Mouse (Mus musculus) layer of hippocampus, adult 8-10 months (tissue): ENCODE measurements at regions not wholly inside any gene's neighbourhood (a gene's known extent, or its start where the extent isn't known, plus 50 kb on each side); places are given as distances from the start of the nearest gene placed in this dataset.
"Not testable (repeated sequence)": the region's sequence is repeated elsewhere in the genome, so short reads cannot be mapped to it uniquely, and the experiment has no call there.

Experiments
- DNase-seq, 2 experiments: peaks; one replicate each; pipeline ENCODE4 v3.0.0; 2022; ENCODE audit warnings: low spot score in 2 of 2

DNA sequence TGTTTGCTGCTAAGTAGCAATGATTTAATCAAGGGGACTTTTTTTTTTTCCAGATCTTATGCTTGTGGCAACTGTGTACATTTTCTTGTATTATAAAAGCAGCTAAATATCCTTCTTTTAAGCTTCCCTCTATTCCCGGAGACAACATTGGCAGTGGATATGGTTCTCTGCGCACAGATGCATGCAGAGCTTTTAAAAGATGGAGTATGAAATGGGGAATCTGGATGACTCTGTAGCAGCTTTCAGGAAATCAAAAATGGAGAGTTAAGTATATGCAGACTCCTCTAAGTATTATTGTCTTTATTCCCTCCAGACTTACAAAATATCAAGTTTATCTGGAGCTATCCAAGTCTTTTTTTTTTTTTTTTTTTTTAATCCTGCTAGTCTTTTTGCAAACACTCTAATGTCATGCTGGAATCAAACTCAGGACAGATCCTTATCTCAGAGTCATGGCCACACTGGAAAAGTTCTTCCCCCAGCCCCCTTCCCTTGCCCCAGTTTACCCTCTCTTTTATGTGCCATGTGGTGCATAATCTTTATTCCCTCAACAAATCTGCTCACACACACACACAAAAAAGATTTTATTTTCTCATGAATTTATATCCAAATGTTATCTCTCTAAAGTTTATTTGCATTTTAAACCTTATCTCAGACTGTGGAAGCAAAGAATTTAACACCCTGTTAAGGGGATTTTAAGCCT is 1080.3 kb upstream of the Cdh6 start:
- no peak for DNase-seq

DNA sequence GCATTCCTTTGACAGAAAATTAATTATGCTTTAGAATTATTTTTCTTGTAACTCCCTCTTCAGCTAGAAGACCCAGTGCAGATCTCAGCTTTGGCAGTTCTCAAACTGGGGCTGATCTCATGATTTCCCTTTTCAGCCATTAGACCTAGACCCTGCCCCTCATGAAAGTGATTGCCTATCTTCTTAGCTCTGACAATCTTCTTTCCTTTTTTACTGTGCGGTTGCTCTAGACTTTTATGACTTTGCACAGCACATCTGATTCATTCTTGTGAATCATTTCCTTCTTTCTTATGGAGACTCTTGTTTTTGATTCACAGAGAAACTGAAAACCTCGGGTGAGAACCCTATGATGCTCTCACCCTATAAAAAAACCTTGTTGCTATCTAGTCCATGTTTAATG is 1078.3 kb upstream of the Cdh6 start:
- DNase-seq, result no peak

DNA sequence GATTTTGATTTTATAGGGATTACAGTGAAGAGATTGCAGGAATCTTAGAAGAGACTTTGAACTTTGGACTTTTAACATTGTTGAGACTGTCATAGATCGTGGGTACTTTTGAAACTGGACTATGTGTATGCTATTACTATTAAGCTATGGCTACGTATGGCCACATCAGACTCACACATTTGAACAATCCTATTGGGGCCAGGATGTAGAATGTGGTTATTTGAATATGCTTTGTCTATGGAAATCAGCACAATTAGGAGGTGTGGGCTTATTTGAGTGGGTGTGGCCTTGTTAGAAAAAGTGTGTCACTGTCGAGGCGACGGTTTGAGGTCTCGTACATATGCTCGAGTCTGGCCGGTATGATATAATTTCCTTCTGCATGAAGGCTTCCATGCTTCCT is 1041.8 kb upstream of the Cdh6 start:
- DNase-seq, result no peak

DNA sequence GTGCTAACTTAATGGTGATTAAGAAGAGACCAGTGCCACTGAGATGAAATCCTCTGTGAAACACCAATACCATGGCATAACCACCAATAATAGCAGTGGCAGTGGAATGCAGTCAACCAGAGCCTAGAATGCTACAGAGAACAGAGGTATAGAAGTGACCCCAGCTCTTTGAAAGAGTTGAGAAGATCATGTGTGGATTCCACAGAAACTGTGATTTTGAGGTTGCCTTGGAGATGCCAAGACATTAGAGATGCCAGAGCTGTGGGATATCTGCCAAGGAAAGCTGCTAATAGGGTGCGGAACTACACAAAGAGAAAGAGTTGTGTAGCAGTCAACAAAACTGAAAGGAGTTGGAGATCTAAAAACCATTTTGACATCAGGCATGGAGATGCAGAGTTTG is 1041.3 kb upstream of the Cdh6 start:
- peak in 1 of 2 experiments; percentile 3 for DNase-seq

DNA sequence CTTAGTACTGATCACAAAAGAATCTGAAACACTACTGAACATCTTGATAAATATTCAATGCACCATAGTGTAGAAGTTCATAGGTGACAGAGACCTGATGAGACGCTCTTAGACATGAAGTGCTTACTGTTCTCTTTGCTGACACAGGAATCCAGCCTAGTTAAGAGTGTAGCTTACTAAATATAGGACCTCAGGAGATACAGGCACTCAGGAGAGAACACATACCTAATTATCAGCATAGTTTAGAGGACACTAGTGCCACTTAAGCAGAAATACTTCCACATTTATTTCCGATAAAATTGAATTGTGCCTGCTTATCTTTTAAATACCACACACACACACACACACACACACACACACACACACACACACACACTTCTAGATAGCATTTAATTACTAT is 1004.0 kb upstream of the Cdh6 start:
- no peak for DNase-seq

DNA sequence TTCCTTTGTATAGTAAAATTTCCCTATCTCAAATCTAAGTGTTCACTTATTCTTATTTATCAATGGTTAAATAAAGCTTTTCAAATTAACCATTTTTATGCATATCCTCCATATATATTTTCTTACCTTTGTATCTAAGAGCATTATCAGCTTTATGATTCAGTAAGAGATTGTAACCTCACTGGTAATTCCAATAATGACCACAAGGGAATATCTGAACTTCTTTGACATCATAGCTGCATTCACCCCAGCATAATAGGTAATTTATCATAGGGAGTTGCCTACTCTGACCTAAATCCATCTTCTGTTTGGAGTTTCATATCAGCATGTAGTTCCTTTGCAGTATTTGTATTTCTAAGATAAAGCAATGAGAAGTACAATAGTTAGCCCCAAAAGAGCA is 963.9 kb upstream of the Cdh6 start:
- no peak for DNase-seq

DNA sequence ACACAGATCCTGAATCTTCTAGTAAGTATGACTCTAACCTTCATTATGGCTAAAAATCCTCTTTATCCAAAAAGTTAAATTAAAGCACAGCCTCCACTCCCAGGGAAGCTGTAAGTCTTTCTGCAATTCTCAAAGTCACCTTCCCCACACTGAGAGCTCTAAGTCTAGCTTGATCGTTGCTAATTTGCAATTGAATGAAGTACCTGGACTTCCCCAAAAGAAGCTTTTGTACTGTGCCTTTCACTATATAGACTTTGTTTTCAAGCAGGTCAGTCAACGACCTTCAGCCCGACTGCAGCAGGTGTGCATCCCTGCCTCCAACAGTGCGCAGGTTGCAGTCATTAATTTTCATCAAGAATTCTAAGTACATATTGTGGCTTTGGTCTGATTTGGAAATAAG is 950.4 kb upstream of the Cdh6 start:
- DNase-seq, result no peak

DNA sequence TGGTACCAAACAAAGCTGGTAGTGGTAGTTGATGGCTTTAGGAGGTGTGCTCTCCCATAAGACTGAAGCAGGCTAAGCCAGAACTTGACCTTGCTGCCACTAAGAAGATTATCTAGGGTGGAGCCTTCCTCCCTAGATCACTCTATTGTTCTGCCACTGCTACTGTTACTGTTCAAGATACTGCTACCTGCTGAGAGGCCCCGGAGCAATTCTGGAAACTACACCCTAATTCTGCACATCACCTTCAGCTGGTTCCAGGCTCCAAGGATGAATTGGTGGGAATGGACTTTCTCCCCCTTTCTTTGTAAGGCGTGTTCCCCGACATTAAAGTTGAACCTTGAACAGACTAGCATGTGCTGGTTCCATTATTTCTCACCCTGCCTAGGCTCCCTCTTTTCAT is 944.8 kb upstream of the Cdh6 start:
- not testable (repeated sequence) for DNase-seq

DNA sequence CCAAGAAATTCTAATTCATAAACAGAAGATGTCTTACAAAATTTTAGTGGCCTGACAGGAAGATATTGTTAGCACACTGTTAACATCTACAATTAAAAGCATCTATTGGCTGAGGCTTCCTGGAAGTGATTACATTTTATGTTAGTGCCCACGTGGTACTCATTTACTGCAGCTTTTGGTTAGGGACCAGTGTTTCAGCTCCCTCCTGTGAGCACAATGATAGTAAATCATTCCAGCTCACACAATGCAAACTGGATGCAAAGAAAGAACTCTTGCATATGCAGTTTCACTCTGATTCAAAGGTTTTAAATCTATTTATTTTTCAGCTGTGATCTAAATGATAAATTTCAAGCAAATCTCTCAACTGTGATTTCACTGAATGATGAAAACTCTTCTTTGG is 928.3 kb upstream of the Cdh6 start:
- DNase-seq, result no peak

DNA sequence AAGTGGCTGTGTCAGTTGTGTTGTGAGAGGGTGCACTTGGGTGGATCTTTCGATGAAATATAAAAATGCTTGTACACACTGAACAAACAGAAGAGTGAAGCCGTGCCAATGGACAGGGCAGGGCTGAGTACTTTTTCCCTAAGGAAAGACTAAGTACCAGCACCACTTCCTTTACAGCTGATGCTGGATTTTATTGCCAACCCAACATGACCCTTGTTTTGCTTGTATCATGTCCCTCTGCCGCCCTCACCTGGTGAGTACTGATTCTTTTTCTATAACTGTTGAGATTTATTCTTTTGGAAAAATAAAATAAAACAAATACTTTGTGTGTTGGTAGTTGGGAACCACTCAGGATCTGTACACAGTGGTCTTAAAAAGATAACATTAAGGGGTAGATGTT is 878.4 kb upstream of the Cdh6 start:
- peak in 1 of 2 experiments; percentile 5 for DNase-seq
